Mouse (Mus musculus) CH12.LX (cell line): ENCODE data around the gene Ppp1r32. TPM values are rescaled to one million over a fixed set of nuclear protein-coding genes. Genes with fewer than 3 reads are reported as not detected.

Source experiments
- DNase-seq: peaks from one replicate; pipeline ENCODE4 v3.0.0-alpha.2; 2013; ENCODE audit errors: extremely low read depth
- H3K27ac ChIP-seq: 2 replicates; pipeline ENCODE4 v1.5.1; 2012; ENCODE audit warnings: low read depth, mild to moderate bottlenecking, control low read depth, moderate library complexity; ENCODE audit not compliant: insufficient read depth
- H3K27me3 ChIP-seq: replicated peaks from 2 replicates; pipeline ENCODE3; 2012; ENCODE audit warnings: inconsistent platforms
- H3K36me3 ChIP-seq, 2 experiments: replicated peaks in 1 of 2; 2 replicates each; pipeline versions ENCODE3 to v1.6.1; 2012; ENCODE audit warnings: inconsistent platforms in 1 of 2, low read length in 1 of 2, mild to moderate bottlenecking in 1 of 2, mixed read lengths in 1 of 2, moderate library complexity in 1 of 2; ENCODE audit not compliant: control insufficient read depth in 1 of 2, insufficient read depth in 1 of 2
- H3K4me1 ChIP-seq, 2 experiments: 2 replicates each; pipeline ENCODE4 v1.6.1; 2012; ENCODE audit warnings: inconsistent platforms in 1 of 2, moderate library complexity in 1 of 2; ENCODE audit not compliant: insufficient read depth in 2 of 2, control insufficient read depth in 1 of 2
- H3K4me2 ChIP-seq: 2 replicates; pipeline ENCODE4 v1.6.1; 2012; ENCODE audit warnings: low read depth, mild to moderate bottlenecking, control low read depth; ENCODE audit not compliant: poor library complexity, insufficient read depth, severe bottlenecking
- H3K4me3 ChIP-seq, 3 experiments: fragments of 150-350 bp in 1 of 3; sonication (generic) in 1 of 3; replicated peaks in 1 of 3; 2 replicates each; pipeline versions ENCODE3 to v1.5.1; 2011 to 2012; ENCODE audit warnings: low read depth in 2 of 3, low read length in 2 of 3, mild to moderate bottlenecking in 2 of 3, moderate library complexity in 2 of 3, control low read depth in 1 of 3, improper control_type of control experiment in 1 of 3, inconsistent platforms in 1 of 3, mixed read lengths in 1 of 3; ENCODE audit not compliant: poor library complexity in 1 of 3
- H3K79me2 ChIP-seq: replicated peaks from 2 replicates; pipeline ENCODE4 v1.6.1; 2012; ENCODE audit warnings: mild to moderate bottlenecking, moderate library complexity; ENCODE audit not compliant: control insufficient read depth, poor library complexity, insufficient read depth, severe bottlenecking; ENCODE audit errors: extremely low read depth
- H3K9ac ChIP-seq: 2 replicates; pipeline ENCODE4 v1.6.1; 2012; ENCODE audit warnings: low read depth, mild to moderate bottlenecking, control low read depth, moderate library complexity; ENCODE audit not compliant: insufficient read depth
- H3K9me3 ChIP-seq: replicated peaks from 2 replicates; pipeline ENCODE3; 2012; ENCODE audit warnings: low read length, inconsistent platforms, mixed read lengths
- BHLHE40 ChIP-seq: IDR thresholded peaks from 2 replicates; pipeline ENCODE4 v1.6.1; 2011; ENCODE audit warnings: mild to moderate bottlenecking, low read depth, low read length, improper control_type of control experiment
- CHD1 ChIP-seq: IDR thresholded peaks from 2 replicates; pipeline ENCODE4 v1.6.1; 2012; ENCODE audit warnings: low read depth, low read length, improper control_type of control experiment, inconsistent platforms
- CHD2 ChIP-seq: IDR thresholded peaks from 2 replicates; pipeline ENCODE4 v1.6.1; 2011; ENCODE audit warnings: low read length, improper control_type of control experiment
- CTCF ChIP-seq, 2 experiments: IDR thresholded peaks in 1 of 2; conservative IDR thresholded peaks in 1 of 2; 2 replicates each; pipeline ENCODE4 v1.5.1; 2011 to 2012; ENCODE audit warnings: low read depth in 2 of 2, low read length in 2 of 2, improper control_type of control experiment in 1 of 2, inconsistent platforms in 1 of 2, mild to moderate bottlenecking in 1 of 2, moderate library complexity in 1 of 2
- E2F4 ChIP-seq: IDR thresholded peaks from 2 replicates; pipeline ENCODE4 v1.6.1; 2011; ENCODE audit warnings: low read depth, low read length, improper control_type of control experiment; ENCODE audit not compliant: insufficient replicate concordance
- EP300 ChIP-seq: IDR thresholded peaks from 2 replicates; pipeline ENCODE4 v1.6.1; 2011; ENCODE audit warnings: low read length, improper control_type of control experiment
- GABPA ChIP-seq: IDR thresholded peaks from 2 replicates; pipeline ENCODE4 v1.6.1; 2012; ENCODE audit warnings: low read depth, low read length, improper control_type of control experiment, inconsistent platforms; ENCODE audit not compliant: insufficient replicate concordance
- HCFC1 ChIP-seq: IDR thresholded peaks from 2 replicates; pipeline ENCODE4 v1.6.1; 2012; ENCODE audit warnings: low read depth, mild to moderate bottlenecking, inconsistent platforms, low read length, improper control_type of control experiment
- JUN ChIP-seq: IDR thresholded peaks from 2 replicates; pipeline ENCODE4 v1.6.1; 2011; ENCODE audit warnings: low read depth, mild to moderate bottlenecking, low read length, improper control_type of control experiment, moderate library complexity; ENCODE audit not compliant: insufficient read depth
- KAT2A ChIP-seq: IDR thresholded peaks from 2 replicates; pipeline ENCODE4 v1.6.1; 2012; ENCODE audit warnings: low read length, improper control_type of control experiment, inconsistent platforms; ENCODE audit not compliant: insufficient replicate concordance
- MXI1 ChIP-seq: IDR thresholded peaks from 2 replicates; pipeline ENCODE4 v1.6.1; 2011; ENCODE audit warnings: mild to moderate bottlenecking, low read depth, low read length, improper control_type of control experiment
- MYC ChIP-seq: IDR thresholded peaks from 2 replicates; pipeline ENCODE4 v1.6.1; 2011; ENCODE audit warnings: low read depth, mild to moderate bottlenecking, improper control_type of control experiment, low read length
- PAX5 ChIP-seq: IDR thresholded peaks from 2 replicates; pipeline ENCODE4 v1.6.1; 2012; ENCODE audit warnings: low read length, inconsistent platforms, mixed read lengths
- POLR2A ChIP-seq: IDR thresholded peaks from 2 replicates; pipeline ENCODE4 v1.6.1; 2011; ENCODE audit warnings: low read depth, mild to moderate bottlenecking, improper control_type of control experiment, low read length
- RCOR1 ChIP-seq: conservative IDR thresholded peaks from 2 replicates; pipeline ENCODE4 v1.6.1; 2012; ENCODE audit warnings: low read depth, mild to moderate bottlenecking, inconsistent platforms, low read length, improper control_type of control experiment
- SIN3A ChIP-seq: IDR thresholded peaks from 2 replicates; pipeline ENCODE4 v1.6.1; 2012; ENCODE audit warnings: low read length, improper control_type of control experiment, inconsistent platforms
- SMC3 ChIP-seq: IDR thresholded peaks from 2 replicates; pipeline ENCODE4 v1.6.1; 2011; ENCODE audit warnings: low read depth, low read length, improper control_type of control experiment
- TBP ChIP-seq: conservative IDR thresholded peaks from 2 replicates; pipeline ENCODE4 v1.6.1; 2011; ENCODE audit warnings: low read depth, low read length, improper control_type of control experiment
- TCF12 ChIP-seq: IDR thresholded peaks from 2 replicates; pipeline ENCODE4 v1.6.1; 2014; ENCODE audit warnings: low read depth, mild to moderate bottlenecking, inconsistent platforms, low read length, improper control_type of control experiment
- UBTF ChIP-seq: IDR thresholded peaks from 2 replicates; pipeline ENCODE4 v1.6.1; 2012; ENCODE audit warnings: low read depth, mild to moderate bottlenecking, inconsistent platforms, low read length, improper control_type of control experiment, moderate library complexity
- USF1 ChIP-seq: IDR thresholded peaks from 2 replicates; pipeline ENCODE4 v1.6.1; 2014; ENCODE audit warnings: low read depth, mild to moderate bottlenecking, inconsistent platforms, low read length, improper control_type of control experiment
- ZC3H11A ChIP-seq: IDR thresholded peaks from 2 replicates; pipeline ENCODE4 v1.6.1; 2012; ENCODE audit warnings: low read depth, mild to moderate bottlenecking, inconsistent platforms, low read length, improper control_type of control experiment
- ZNF384 ChIP-seq: IDR thresholded peaks from 2 replicates; pipeline ENCODE4 v1.6.1; 2012; ENCODE audit warnings: low read depth, low read length, improper control_type of control experiment, inconsistent platforms
- dilution Hi-C: fragments of 300-500 bp; cut with MboI; formaldehyde crosslinking; loops from 2 replicates; pipeline ENCODE4 v1.14.3; 2020; ENCODE audit warnings: low sequenced_read_pairs; ENCODE audit not compliant: extremely low pct_unique_long_range_greater_than_20kb, extremely low pct_ligation_motif_present
- in situ Hi-C: fragments of 300-500 bp; cut with MboI; formaldehyde crosslinking; loops from 3 replicates; pipeline ENCODE4 v1.14.3; 2019; ENCODE audit warnings: low sequenced_read_pairs, low pct_ligation_motif_present, low pct_unique_long_range_greater_than_20kb, mixed read lengths
- polyA plus RNA-seq: library from polyadenylated mRNA; unstranded; fragments of >175 nt; gene quantifications from 2 replicates; pipeline ENCODE4 v1.2.1, GENCODE M21; 2012; ENCODE audit warnings: low read depth; ENCODE audit not compliant: insufficient read length
- total RNA-seq, 2 experiments: library from RNA; depleted of rRNA; stranded (reverse); fragments of 300-350 nt in 1 of 2; fragments of >200 nt in 1 of 2; gene quantifications; 2 replicates each; pipeline ENCODE4 v1.2.3; 2012 to 2014

The Ppp1r32 gene
- total and polyA plus RNA-seq, 3 experiments, result 0.49 TPM; not detected in 2

GRCm38 (mm10) chr19:10458096-10458495, 24.6 kb downstream of the Ppp1r32 start:
- no peak overlapping the region for H3K4me2 ChIP-seq
- no peaks in the 10 kb centered on the region; a peak in 1 of 4 replicates for H3K4me1 ChIP-seq
- H3K36me3 ChIP-seq, result no peaks in the 10 kb centered on the region
- no peak overlapping the region for H3K9ac ChIP-seq
- H3K27me3 ChIP-seq, result peaks cover 56% of the 10 kb centered on the region
- TF ChIP-seq SIN3A (no peak), UBTF (no peak)
- no peaks in the 10 kb centered on the region for H3K79me2 ChIP-seq
- no peak overlapping the region for H3K4me3 ChIP-seq
- DNase-seq, result no peak
- no peak overlapping the region for H3K27ac ChIP-seq
- H3K9me3 ChIP-seq, result peaks cover 11% of the 10 kb centered on the region
- in situ Hi-C loops, result no loop called here
- dilution Hi-C loops, result no loop called here

GRCm38 (mm10) chr19:10457484-10457800, 25.3 kb downstream of the Ppp1r32 start:
- Histone ChIP-seq H3K4me1 (no peaks in the 10 kb centered on the region; a peak in 1 of 4 replicates), H3K4me3 (no peak overlapping the region), H3K9ac (no peak overlapping the region), H3K36me3 (no peaks in the 10 kb centered on the region), H3K9me3 (peaks cover 11% of the 10 kb centered on the region), H3K27me3 (peaks cover 58% of the 10 kb centered on the region), H3K4me2 (no peak overlapping the region), H3K79me2 (no peaks in the 10 kb centered on the region), H3K27ac (no peak overlapping the region)
- no peak for DNase-seq
- dilution Hi-C loops, result no loop called here
- in situ Hi-C loops, result no loop called here
- TF ChIP-seq BHLHE40, result no peak
- TF ChIP-seq USF1, result no peak
- no peak for TF ChIP-seq JUN
- TF ChIP-seq TCF12, result no peak
- TF ChIP-seq E2F4, result no peak
- TF ChIP-seq ZNF384, result no peak
- no peak for TF ChIP-seq TBP
- no peak for TF ChIP-seq KAT2A

- H3K4me1 ChIP-seq, result no peaks in the 10 kb centered on the region
- no peak within 1 kb of the TSS for H3K4me2 ChIP-seq
- in situ Hi-C loops, result no loop called here
- TF ChIP-seq PAX5 (no peak), USF1 (no peak), EP300 (no peak), RCOR1 (no peak), CTCF (conservative IDR thresholded peaks at IDR 0.05 in 1 of 2, IDR thresholded peaks at IDR 0.05 in 1 of 2; ENCODE audit: low read depth in 2 of 2, low read length in 2 of 2) (no peak), HCFC1 (no peak), SMC3 (no peak), POLR2A (no peak), CHD2 (no peak), MYC (no peak), TCF12 (no peak), SIN3A (no peak), ZC3H11A (no peak), MXI1 (no peak), CHD1 (no peak), GABPA (no peak)
- TF ChIP-seq, all 38 proteins: peak for 0
- no peak within 1 kb of the TSS for H3K27ac ChIP-seq
- no peaks in the 10 kb centered on the region for H3K36me3 ChIP-seq
- no peaks in the 10 kb centered on the region for H3K79me2 ChIP-seq
- H3K9me3 ChIP-seq, result peaks cover 11% of the 10 kb centered on the region
- dilution Hi-C loops, result no loop called here
- no peak for DNase-seq
- H3K9ac ChIP-seq, result no peak within 1 kb of the TSS
- H3K4me3 ChIP-seq, result no peak within 1 kb of the TSS
- peaks cover 58% of the 10 kb centered on the region for H3K27me3 ChIP-seq
Measured at GRCm38 (mm10) chr19:10456752-10457483, 25.8 kb downstream of the Ppp1r32 start, which contains the start of gene Lrrc10b. Gene Lrrc10b (minus strand): TSS chr19:10457473.
